Mouse (Mus musculus) midbrain, embryonic 10.5 days (tissue): ENCODE measurements around the gene Pafah1b3. TPM values are rescaled to one million over a fixed set of nuclear protein-coding genes. Genes with fewer than 3 reads are reported as not detected.

Experiments used
- DNase-seq: peaks from one replicate; pipeline ENCODE4 v3.0.0-alpha.2; 2017; ENCODE audit warnings: low spot score
- H3K27ac ChIP-seq: fragments of 300-500 bp; sonication (generic); replicated peaks from 2 replicates; pipeline ENCODE4 v1.5.1; 2016; ENCODE audit warnings: mild to moderate bottlenecking
- H3K27me3 ChIP-seq: fragments of 300-500 bp; sonication (generic); 2 replicates; pipeline ENCODE4 v1.6.1; 2016; ENCODE audit warnings: low read depth, mild to moderate bottlenecking; ENCODE audit not compliant: poor library complexity, severe bottlenecking
- H3K36me3 ChIP-seq: fragments of 300-500 bp; sonication (generic); 2 replicates; pipeline ENCODE4 v1.6.1; 2016; ENCODE audit warnings: mild to moderate bottlenecking, moderate library complexity
- H3K4me1 ChIP-seq: fragments of 300-500 bp; sonication (generic); 2 replicates; pipeline ENCODE4 v1.6.1; 2016
- H3K4me3 ChIP-seq: fragments of 300-500 bp; sonication (generic); 2 replicates; pipeline ENCODE4 v1.5.1; 2016; ENCODE audit warnings: mild to moderate bottlenecking, moderate library complexity
- H3K9me3 ChIP-seq: fragments of 300-500 bp; sonication (generic); replicated peaks from 2 replicates; pipeline ENCODE4 v1.6.1; 2016; ENCODE audit warnings: mild to moderate bottlenecking
- WGBS: fragments of 180-500 bp; shearing (Covaris S2); methylation state at CpG from one replicate; pipeline ENCODE4 v1.1.7; 2016; 5-methylcytosine and 5-hydroxymethylcytosine counted together
- polyA plus RNA-seq: library from polyadenylated mRNA; unstranded; fragments of >200 nt; fragmentation: Nextera tagmentation; extraction: Ambion mirVana; gene quantifications from 2 replicates; pipeline ENCODE4 v1.2.1, GENCODE M21; 2016

Pafah1b3 gene
- polyA plus RNA-seq, 1 experiment from 2014 or later: 293 TPM

DNA sequence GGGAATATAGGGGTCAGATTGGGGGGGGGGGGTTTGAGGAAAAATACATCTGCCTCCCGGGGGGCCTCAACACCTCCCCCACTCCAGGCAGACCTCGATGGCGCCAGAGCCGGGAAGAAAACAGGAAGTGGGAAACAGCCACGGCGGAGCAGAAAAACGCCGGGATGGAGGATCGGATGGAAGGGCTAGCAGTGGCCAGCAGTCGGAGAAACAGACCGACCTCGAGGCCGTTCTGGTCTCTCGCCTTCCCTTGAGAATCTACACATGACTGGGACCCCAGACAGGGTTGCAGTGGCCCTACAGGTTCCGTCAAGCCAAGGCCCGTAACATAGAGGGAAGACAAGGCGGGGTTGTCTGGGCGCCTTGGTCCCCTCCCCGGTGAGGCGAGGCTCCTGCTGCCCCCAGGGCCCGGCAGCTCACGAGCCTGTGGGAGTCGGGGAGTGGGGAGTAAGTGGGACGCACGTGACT is 48.9 kb downstream of the Pafah1b3 start:
- Histone ChIP-seq H3K27ac (peak overlapping the region; percentile 96), H3K36me3 (peaks cover 34% of the 10 kb centered on the region), H3K9me3 (no peaks in the 10 kb centered on the region), H3K4me1 (peaks cover 63% of the 10 kb centered on the region), H3K27me3 (no peaks in the 10 kb centered on the region), H3K4me3 (peak overlapping the region; percentile 78)
- WGBS: under 1% methylated on average over 25 of the region's 25 CpGs
- DNase-seq: no peak

GRCm38 (mm10) chr7:25248018-25248647 is 49.7 kb downstream of the Pafah1b3 start:
- DNase-seq: peak; percentile 59
- WGBS: 2% methylated on average over 18 of the region's 18 CpGs
- peak overlapping the region; percentile 78 for H3K4me3 ChIP-seq
- H3K4me1 ChIP-seq: peaks cover 63% of the 10 kb centered on the region
- H3K27me3 ChIP-seq: no peaks in the 10 kb centered on the region
- H3K9me3 ChIP-seq: no peaks in the 10 kb centered on the region
- H3K27ac ChIP-seq: peak overlapping the region; percentile 96
- peaks cover 42% of the 10 kb centered on the region for H3K36me3 ChIP-seq

DNA sequence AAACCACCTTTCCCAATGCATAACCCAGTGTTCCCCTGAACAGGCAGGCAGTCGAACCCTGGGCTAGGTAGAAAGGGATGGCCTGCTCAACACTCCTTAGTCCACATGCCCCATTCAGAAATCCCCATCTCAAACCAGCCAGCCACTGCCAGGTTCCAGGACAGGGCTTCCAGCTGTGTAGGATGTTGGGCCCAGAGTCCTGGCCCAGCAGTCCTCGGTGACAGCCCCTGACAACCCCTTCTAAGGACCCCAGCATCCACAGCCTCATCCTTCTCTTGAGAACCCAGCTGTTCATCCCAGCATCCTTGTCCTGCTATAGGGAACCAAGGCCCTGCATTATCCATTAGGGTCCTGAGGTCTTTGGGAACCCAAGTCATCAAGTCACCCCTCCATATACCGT is 50.3 kb downstream of the Pafah1b3 start:
- H3K27ac ChIP-seq: peak overlapping the region; percentile 96
- peaks cover 63% of the 10 kb centered on the region for H3K4me1 ChIP-seq
- H3K9me3 ChIP-seq: no peaks in the 10 kb centered on the region
- WGBS: 32% methylated on average over 3 of the region's 3 CpGs
- H3K36me3 ChIP-seq: peaks cover 48% of the 10 kb centered on the region
- DNase-seq: no peak
- peak overlapping the region; percentile 78 for H3K4me3 ChIP-seq
- H3K27me3 ChIP-seq: no peaks in the 10 kb centered on the region

DNA sequence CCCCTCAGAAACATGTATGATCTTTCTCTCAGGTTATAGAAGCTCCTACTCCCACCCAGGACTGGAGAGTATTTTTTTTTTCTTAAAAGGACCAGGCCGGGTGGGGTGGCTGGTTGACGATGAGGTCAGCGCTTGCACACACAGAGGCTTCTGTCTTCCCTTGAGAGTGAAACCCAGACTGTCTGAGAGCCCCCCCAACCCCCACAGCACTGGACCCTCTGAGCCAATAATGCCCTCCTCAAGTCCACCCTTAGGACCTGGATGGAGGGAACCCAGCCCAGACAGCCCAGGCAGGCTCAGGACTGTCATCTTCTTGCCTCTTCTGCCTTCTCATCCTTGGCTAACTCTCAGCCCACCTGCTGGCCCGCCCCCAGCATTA is 51.0 kb downstream of the Pafah1b3 start:
- Histone ChIP-seq H3K9me3 (no peaks in the 10 kb centered on the region), H3K36me3 (peaks cover 54% of the 10 kb centered on the region), H3K27ac (peak overlapping the region; percentile 96), H3K4me3 (peak overlapping the region; percentile 78), H3K4me1 (peaks cover 55% of the 10 kb centered on the region), H3K27me3 (no peaks in the 10 kb centered on the region)
- 90% methylated on average over 4 of the region's 4 CpGs for WGBS
- DNase-seq: no peak

DNA sequence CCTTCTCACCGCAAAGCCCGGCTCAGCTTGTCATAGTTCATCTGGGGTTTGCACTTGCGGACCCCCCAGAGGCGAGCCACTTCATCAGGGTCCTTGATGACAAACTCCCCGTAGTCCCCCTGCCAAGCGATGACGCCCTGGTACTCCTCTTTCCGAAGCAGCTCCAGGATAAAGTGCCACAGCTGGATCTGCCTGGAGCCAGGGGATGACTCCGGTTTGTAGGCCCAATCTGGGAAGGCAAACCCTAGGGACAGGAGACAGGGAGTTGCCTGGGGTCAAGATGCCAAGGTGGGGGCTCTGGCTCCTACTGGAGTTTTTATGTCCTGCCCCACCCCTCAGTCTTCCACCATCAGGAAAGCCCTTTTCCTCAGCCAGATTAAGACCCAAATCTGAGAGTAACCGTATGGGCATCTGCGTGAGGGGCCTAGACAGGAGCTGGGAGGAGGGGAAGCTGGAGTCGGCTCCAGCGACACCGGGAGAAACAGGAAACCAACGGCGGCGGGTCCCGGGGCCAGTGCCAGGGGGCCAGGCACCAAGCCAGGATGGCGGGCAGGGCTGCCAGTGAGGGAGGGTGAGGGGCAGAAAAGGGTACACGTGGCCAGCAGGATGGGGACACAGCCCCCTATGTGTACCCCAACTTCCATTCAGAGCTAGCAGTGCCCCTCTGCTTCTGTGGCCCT is 51.6 kb downstream of the Pafah1b3 start:
- peak overlapping the region; percentile 78 for H3K4me3 ChIP-seq
- no peak for DNase-seq
- 84% methylated on average over 20 of the region's 20 CpGs for WGBS
- peaks cover 54% of the 10 kb centered on the region for H3K36me3 ChIP-seq
- H3K9me3 ChIP-seq: no peaks in the 10 kb centered on the region
- H3K27me3 ChIP-seq: no peaks in the 10 kb centered on the region
- peak overlapping the region; percentile 96 for H3K27ac ChIP-seq
- H3K4me1 ChIP-seq: peaks cover 55% of the 10 kb centered on the region

Other genes starting within 250 kb of the Pafah1b3 start
- 5.4 and 7.5 TPM in 2 replicates for gene Grik5, start 225.6 kb downstream of the Pafah1b3 start, polyA plus RNA-seq
- 44.4 and 45.3 TPM in 2 replicates for gene Zfp574, start 225.4 kb downstream of the Pafah1b3 start, polyA plus RNA-seq
- 13.6 and 26.5 TPM in 2 replicates for gene Pou2f2, start 118.3 kb downstream of the Pafah1b3 start, polyA plus RNA-seq
- 8.4 TPM in 2 replicates for gene Dedd2, start 77.4 kb downstream of the Pafah1b3 start, polyA plus RNA-seq
- 2.7 and 2.8 TPM in 2 replicates for gene Zfp526, start 76.6 kb downstream of the Pafah1b3 start, polyA plus RNA-seq
- gene Gsk3a, start 60.1 kb downstream of the Pafah1b3 start, polyA plus RNA-seq: 9.3 and 10.5 TPM in 2 replicates
- gene Erf, start 47.2 kb downstream of the Pafah1b3 start, polyA plus RNA-seq: 6.9 and 7.3 TPM in 2 replicates
- 18.5 and 21.7 TPM in 2 replicates for gene Cic, start 30.3 kb downstream of the Pafah1b3 start, polyA plus RNA-seq
- 1.1 and 1.4 TPM in 2 replicates for gene Prr19, start 3.4 kb upstream of the Pafah1b3 start, polyA plus RNA-seq
- gene Tmem145, start 8.1 kb upstream of the Pafah1b3 start, polyA plus RNA-seq: 2.1 and 5.1 TPM in 2 replicates
- 13.9 and 14.9 TPM in 2 replicates for gene Megf8, start 19.2 kb upstream of the Pafah1b3 start, polyA plus RNA-seq
- not detected in 2 replicates for gene Cnfn, start 71.7 kb upstream of the Pafah1b3 start, polyA plus RNA-seq
- 4.7 and 7.0 TPM in 2 replicates for gene Lipe, start 100.7 kb upstream of the Pafah1b3 start, polyA plus RNA-seq
- 0.31 and 0.37 TPM in 2 replicates for gene Cxcl17, start 114.9 kb upstream of the Pafah1b3 start, polyA plus RNA-seq
- gene Ceacam1, start 179.6 kb upstream of the Pafah1b3 start, polyA plus RNA-seq: 0.53 and 0.61 TPM in 2 replicates
- gene Ceacam2, start 241.9 kb upstream of the Pafah1b3 start, polyA plus RNA-seq: not detected in 2 replicates